Mouse (Mus musculus) heart, embryonic 11.5 days (tissue): Measurements from ENCODE around the gene Tubd1. TPM values are rescaled to one million over a fixed set of nuclear protein-coding genes. Genes with fewer than 3 reads are reported as not detected.

Source experiments
- ATAC-seq: fragments of 200-750 bp; cut with Nextera tagmentation; replicated peaks from 2 replicates; pipeline ENCODE4 v1.8.0; 2017; ENCODE audit warnings: moderate library complexity; ENCODE audit not compliant: insufficient number of reproducible peaks, low FRiP score, low TSS enrichment
- H3K27ac ChIP-seq: fragments of 300-500 bp; sonication (generic); 2 replicates; pipeline ENCODE4 v1.5.1; 2014; ENCODE audit warnings: mild to moderate bottlenecking, low read depth, low read length
- H3K27me3 ChIP-seq: fragments of 300-500 bp; sonication (generic); 2 replicates; pipeline ENCODE4 v1.6.1; 2014; ENCODE audit warnings: mild to moderate bottlenecking, low read length, mixed read lengths; ENCODE audit not compliant: control insufficient read depth, insufficient read depth
- H3K36me3 ChIP-seq: fragments of 300-500 bp; sonication (generic); 2 replicates; pipeline ENCODE4 v1.6.1; 2014; ENCODE audit warnings: mild to moderate bottlenecking, low read length, moderate library complexity, mixed read lengths; ENCODE audit not compliant: control insufficient read depth, insufficient read depth
- H3K4me1 ChIP-seq: fragments of 300-500 bp; sonication (generic); 2 replicates; pipeline ENCODE4 v1.6.1; 2014; ENCODE audit warnings: low read length; ENCODE audit not compliant: control insufficient read depth, insufficient read depth
- H3K4me2 ChIP-seq: fragments of 300-500 bp; sonication (generic); 2 replicates; pipeline ENCODE4 v1.6.1; 2014; ENCODE audit warnings: mild to moderate bottlenecking, moderate library complexity
- H3K4me3 ChIP-seq: fragments of 300-500 bp; sonication (generic); 2 replicates; pipeline ENCODE4 v1.5.1; 2014; ENCODE audit warnings: low read depth, low read length
- H3K9ac ChIP-seq: fragments of 300-500 bp; sonication (generic); 2 replicates; pipeline ENCODE4 v1.6.1; 2014; ENCODE audit warnings: mild to moderate bottlenecking, low read depth, low read length, moderate library complexity
- H3K9me3 ChIP-seq: fragments of 300-500 bp; sonication (generic); replicated peaks from 2 replicates; pipeline ENCODE4 v1.6.1; 2016; ENCODE audit warnings: low read length; ENCODE audit not compliant: control insufficient read depth
- WGBS: fragments of 180-500 bp; shearing (Covaris S2); extraction: QIAGEN DNeasy Blood & Tissue Kit; methylation state at CpG from one replicate; pipeline ENCODE4 v1.1.7; 2014; ENCODE audit not compliant: insufficient replicate concordance; 5-methylcytosine and 5-hydroxymethylcytosine counted together
- polyA plus RNA-seq: library from polyadenylated mRNA; unstranded; fragments of >200 nt; fragmentation: Nextera tagmentation; extraction: Ambion mirVana; gene quantifications from 2 replicates; pipeline ENCODE4 v1.2.1, GENCODE M21; 2014

Tubd1 gene
- polyA plus RNA-seq, 1 experiment from 2014 or later, result 12.2 TPM

DNA sequence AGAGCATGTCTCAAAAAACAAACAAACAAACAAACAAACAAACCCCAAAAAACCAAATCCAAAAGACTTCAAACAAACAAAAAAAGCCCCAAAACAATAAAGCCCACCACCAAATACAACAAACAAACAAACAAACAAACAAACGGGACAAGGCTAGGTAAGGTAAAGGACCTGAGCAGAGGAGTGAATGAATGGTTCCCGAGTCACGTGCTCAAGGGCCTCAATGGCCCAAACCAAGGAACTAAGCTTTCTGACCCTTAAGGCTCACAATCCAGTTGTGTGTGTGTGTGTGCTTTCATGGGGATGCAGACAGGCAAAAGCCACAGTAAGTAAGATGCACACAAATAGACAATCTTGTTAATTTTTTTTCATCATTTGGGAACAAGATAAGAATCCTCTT lies 59.5 kb downstream of the Tubd1 start:
- ATAC-seq, result no peak
- Histone ChIP-seq H3K27me3 (no peaks in the 10 kb centered on the region), H3K27ac (no peak overlapping the region), H3K4me3 (no peak overlapping the region), H3K9ac (no peak overlapping the region), H3K4me1 (no peaks in the 10 kb centered on the region), H3K36me3 (0 out of 2 replicates have a peak, but pooled peaks cover 3% of the 10 kb centered on the region), H3K9me3 (no peaks in the 10 kb centered on the region), H3K4me2 (no peak overlapping the region)
- 91% methylated on average over 3 of the region's 3 CpGs for WGBS

- WGBS, result 82% methylated on average over 5 of the region's 5 CpGs
- Histone ChIP-seq H3K4me3 (no peak overlapping the region), H3K4me2 (no peak overlapping the region), H3K27me3 (no peaks in the 10 kb centered on the region), H3K9ac (no peak overlapping the region), H3K4me1 (no peaks in the 10 kb centered on the region), H3K27ac (no peak overlapping the region), H3K36me3 (0 out of 2 replicates have a peak, but pooled peaks cover 3% of the 10 kb centered on the region), H3K9me3 (no peaks in the 10 kb centered on the region)
- no peak for ATAC-seq
These were observed 60.1 kb downstream of the Tubd1 start for GRCm38 (mm10) chr11:86604732-86605520.

- no peaks in the 10 kb centered on the region for H3K27me3 ChIP-seq
- H3K27ac ChIP-seq, result no peak overlapping the region
- H3K36me3 ChIP-seq, result 0 out of 2 replicates have a peak, but pooled peaks cover 3% of the 10 kb centered on the region
- H3K4me1 ChIP-seq, result no peaks in the 10 kb centered on the region
- no peak for ATAC-seq
- H3K4me2 ChIP-seq, result no peak overlapping the region
- H3K4me3 ChIP-seq, result no peak overlapping the region
- H3K9ac ChIP-seq, result no peak overlapping the region
- H3K9me3 ChIP-seq, result no peaks in the 10 kb centered on the region
- WGBS, result 89% methylated on average over 2 of the region's 2 CpGs
These were observed 62.0 kb downstream of the Tubd1 start for GRCm38 (mm10) chr11:86606621-86607339.

- ATAC-seq, result no peak
- no peak overlapping the region for H3K4me2 ChIP-seq
- 91% methylated on average over 2 of the region's 2 CpGs for WGBS
These were observed 63.1 kb downstream of the Tubd1 start for GRCm38 (mm10) chr11:86607808-86608350.

DNA sequence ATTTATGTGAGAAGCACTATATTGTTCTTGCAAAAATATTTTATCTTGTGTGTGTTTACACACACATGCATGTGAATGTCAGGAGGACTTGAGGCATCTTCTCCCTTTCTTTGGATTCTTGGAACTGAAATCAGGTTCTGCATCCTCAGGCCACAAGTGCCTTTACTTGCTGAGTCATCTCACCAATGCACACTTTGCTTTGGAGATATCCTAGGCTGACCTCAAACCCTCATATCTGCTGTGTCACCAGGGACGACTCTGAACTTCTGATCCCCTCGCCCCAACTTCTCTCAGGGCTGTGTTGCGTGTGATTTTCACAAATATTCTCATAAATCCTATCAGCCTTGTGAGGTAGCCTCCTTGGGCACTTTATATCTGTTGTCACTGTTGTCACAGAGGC lies 65.4 kb downstream of the Tubd1 start:
- Histone ChIP-seq H3K36me3 (0 out of 2 replicates have a peak, but pooled peaks cover 3% of the 10 kb centered on the region), H3K27ac (no peak overlapping the region), H3K9me3 (no peaks in the 10 kb centered on the region), H3K9ac (no peak overlapping the region), H3K27me3 (no peaks in the 10 kb centered on the region), H3K4me3 (no peak overlapping the region), H3K4me1 (no peaks in the 10 kb centered on the region), H3K4me2 (no peak overlapping the region)
- 63% methylated on average over 3 of the region's 3 CpGs for WGBS
- ATAC-seq, result no peak

More at GRCm38 (mm10) chr11:86607808-86608350, 63.1 kb downstream of the Tubd1 start:
- Histone ChIP-seq H3K4me1 (no peaks in the 10 kb centered on the region), H3K36me3 (0 out of 2 replicates have a peak, but pooled peaks cover 3% of the 10 kb centered on the region), H3K9ac (no peak overlapping the region), H3K9me3 (no peaks in the 10 kb centered on the region), H3K27ac (no peak overlapping the region), H3K4me3 (no peak overlapping the region), H3K27me3 (no peaks in the 10 kb centered on the region)

DNA sequence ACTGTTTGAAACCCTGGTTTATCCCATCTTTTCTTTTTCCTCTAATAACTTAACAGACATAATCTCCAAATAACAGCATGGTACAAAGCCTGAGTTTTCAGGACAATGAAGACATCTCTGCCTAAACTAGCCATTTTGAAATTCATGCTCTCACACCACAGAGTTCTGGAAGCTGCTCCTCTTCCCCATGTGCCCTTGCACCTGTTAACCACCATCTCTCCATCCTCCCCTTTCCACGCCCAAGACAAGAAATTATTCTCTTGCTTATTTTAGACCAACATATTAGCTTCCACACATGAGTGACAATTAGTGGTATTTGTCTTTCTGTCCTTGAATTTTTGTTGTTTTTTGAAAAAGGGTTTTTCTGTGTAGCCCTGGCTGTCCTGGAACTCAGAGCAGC lies 67.2 kb downstream of the Tubd1 start:
- H3K9me3 ChIP-seq, result no peaks in the 10 kb centered on the region
- ATAC-seq, result no peak
- H3K27ac ChIP-seq, result no peak overlapping the region
- H3K27me3 ChIP-seq, result no peaks in the 10 kb centered on the region
- H3K9ac ChIP-seq, result no peak overlapping the region
- no peak overlapping the region for H3K4me3 ChIP-seq
- H3K4me1 ChIP-seq, result no peaks in the 10 kb centered on the region
- H3K4me2 ChIP-seq, result no peak overlapping the region
- WGBS, result 94% methylated on average over 1 of the region's 1 CpGs
- H3K36me3 ChIP-seq, result peaks cover 3% of the 10 kb centered on the region; the same call in 1 of the 2 replicates

DNA sequence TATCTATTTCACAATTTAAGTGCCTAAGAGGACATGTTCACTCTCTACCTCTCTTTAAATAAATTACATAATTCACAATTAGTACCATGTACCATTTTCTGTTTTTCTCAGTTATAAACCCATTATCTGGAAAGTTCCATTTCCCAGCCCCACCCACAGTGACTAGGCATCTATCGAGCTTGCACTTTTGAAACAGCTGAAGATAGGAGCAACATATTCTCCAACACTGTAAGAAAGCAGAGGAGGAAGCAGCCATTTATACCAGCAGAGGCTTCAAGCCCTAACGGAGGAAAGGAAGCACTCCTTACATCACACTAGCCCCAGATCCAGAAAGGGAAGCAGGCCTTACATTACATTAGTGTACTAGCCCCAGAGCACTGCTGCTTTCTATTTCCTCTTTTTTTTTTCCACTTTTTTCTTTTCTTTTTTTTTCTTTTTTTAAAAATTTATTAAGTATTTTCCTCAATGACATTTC lies 69.3 kb downstream of the Tubd1 start:
- WGBS, result 37% methylated on average over 2 of the region's 2 CpGs
- Histone ChIP-seq H3K4me1 (no peaks in the 10 kb centered on the region), H3K4me3 (no peak overlapping the region), H3K4me2 (no peak overlapping the region), H3K36me3 (peaks cover 3% of the 10 kb centered on the region; the same call in 1 of the 2 replicates), H3K9me3 (no peaks in the 10 kb centered on the region), H3K9ac (no peak overlapping the region), H3K27ac (no peak overlapping the region), H3K27me3 (no peaks in the 10 kb centered on the region)
- no peak for ATAC-seq

- Histone ChIP-seq H3K9ac (no peak overlapping the region), H3K27ac (no peak overlapping the region), H3K27me3 (no peaks in the 10 kb centered on the region), H3K36me3 (peaks cover 3% of the 10 kb centered on the region; the same call in 1 of the 2 replicates), H3K4me1 (no peaks in the 10 kb centered on the region), H3K4me3 (no peak overlapping the region), H3K4me2 (no peak overlapping the region), H3K9me3 (no peaks in the 10 kb centered on the region)
- no peak for ATAC-seq
- 85% methylated on average over 5 of the region's 5 CpGs for WGBS
These were observed 69.8 kb downstream of the Tubd1 start for GRCm38 (mm10) chr11:86614607-86615006.
